Mouse (Mus musculus) ES-CJ7 (cell line): Measurements from ENCODE around the gene Tmem202.

Experiments used
- DNase-seq: peaks from one replicate; pipeline ENCODE4 v3.0.0; 2011; ENCODE audit warnings: low read depth, low spot score

Tmem202 gene

DNA sequence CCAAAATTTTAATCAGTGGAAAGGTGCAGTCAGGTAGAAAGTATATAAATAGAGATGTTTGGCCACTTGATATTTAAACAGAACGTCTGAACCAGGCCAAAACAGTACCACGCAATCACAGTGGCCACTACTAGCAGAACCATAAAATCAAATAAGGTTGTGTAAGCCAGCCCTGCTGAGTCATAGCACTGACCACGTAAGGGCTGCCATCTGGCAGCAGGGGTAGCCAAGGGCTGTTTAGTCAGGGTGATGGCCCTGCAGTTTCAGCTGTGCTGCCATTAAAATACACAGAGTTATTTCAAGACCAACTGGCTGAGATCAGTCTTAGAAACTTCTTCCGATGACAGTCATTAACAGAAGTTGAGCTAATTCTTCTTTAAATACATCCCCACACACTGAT is 5.8 kb downstream of the Tmem202 start:
- no peak for DNase-seq

DNA sequence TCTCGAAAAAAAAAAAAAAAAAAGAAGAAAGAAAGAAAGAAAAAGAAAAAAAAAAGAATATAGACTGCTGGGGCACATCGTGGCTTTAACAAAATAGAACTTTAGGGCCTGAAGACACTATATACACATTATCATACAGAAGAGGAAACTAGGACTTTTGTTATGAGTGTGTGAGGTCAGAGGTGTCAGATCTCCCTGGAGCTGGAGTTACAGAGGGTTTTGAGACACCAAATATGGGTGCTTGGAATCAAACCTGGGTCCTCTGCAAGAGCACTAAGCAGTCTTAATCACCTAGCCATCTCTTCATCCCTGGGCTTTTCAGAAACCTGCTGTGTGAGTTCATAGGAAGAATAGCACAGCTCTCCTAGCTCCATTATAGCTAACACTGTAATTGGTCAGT is 6.2 kb downstream of the Tmem202 start:
- DNase-seq, result no peak

DNA sequence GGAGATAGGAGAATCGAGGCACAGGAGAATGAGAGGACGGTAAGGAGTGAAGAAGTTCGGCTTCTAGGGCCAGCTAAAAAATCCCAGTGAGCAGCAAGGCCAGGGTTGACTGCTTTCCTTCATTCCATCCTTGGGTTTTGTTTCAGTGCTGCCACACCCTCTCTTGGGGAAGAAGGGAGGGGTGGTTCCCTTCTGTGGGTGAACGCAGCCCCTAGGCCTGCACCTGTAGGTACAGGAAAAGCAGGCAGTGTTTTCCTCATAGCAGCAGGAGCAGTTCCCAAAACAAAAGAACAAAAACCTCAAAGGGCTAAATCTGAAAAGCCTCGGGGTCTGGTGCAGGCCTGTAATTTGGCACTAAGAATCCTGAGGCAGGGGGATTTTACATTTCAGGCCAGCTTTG is 8.0 kb downstream of the Tmem202 start:
- peak; percentile 70 for DNase-seq

DNA sequence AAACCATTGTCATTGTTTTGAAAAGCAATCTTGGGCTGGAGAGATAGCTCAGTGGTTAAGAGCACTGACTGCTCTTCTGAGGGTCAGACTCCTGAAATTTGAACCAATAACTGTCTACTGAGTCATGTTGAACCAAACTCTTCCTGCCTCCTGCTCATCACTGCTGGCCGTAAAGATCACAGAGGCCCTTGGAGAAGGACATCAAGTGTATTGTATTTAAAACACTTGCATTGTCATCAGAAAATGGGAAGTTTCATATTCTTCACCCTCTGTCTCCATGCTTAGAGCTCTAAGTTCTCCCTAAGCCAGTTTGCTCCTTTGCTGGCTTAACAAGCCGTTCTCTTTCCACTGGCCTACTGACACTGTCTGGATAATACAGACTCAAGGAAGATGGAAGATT is 11.4 kb downstream of the Tmem202 start:
- DNase-seq, result no peak

DNA sequence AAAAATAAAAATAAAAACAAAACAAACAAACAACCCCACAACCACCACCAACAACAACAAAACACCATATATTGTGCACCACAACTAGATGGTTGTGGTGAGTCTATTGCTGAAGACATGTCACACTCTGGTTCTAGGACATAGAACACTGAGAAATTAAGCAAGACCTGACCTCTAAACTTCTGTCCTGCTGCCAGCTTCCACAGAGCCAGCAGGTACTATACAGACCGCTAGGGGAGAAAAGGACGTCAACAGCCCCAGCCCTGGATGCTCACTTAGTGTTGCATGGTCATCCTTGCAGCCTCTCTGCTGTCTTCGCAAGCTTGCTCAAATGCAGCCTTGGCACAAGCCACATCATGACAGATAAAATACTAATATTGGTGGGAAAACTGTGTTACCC is 12.1 kb downstream of the Tmem202 start:
- no peak for DNase-seq

DNA sequence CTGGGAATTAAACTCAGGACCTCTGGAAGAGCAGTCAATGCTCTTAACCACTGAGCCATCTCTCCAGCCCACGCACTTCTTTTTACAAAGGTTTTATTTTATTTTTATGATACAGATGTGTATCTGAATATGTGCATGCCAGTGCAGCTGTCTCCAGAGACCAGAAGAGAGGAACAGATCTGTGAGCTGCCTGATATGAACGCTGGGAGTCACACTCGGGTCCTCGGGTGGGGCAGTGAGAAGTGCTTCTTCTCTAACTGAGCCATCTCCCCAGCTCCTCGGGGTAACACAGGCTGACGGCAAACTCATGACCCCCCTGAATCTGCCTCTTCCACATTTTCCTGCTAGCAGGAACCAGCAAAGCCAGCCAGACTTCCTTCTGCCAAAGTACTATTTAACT is 12.9 kb downstream of the Tmem202 start:
- no peak for DNase-seq

DNA sequence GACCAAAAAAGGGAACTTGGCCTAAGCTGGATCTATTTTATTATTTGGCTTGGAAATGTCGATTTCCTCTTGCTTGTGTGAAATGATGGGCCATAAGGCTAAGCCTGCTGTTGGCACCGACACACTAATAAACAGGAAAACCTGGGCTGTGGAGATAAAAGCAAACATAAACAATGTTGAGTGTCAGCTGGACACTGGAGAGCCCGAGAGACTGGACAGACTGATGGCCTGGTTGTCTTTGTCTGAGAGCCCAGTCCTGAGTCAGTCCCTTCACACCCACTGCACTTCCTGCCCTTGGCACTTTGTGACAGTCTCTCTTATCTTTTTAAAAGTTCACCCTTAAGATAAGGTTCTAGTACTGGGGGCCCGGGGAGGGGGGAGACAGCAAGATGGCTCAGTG is 16.7 kb downstream of the Tmem202 start:
- no peak for DNase-seq

DNA sequence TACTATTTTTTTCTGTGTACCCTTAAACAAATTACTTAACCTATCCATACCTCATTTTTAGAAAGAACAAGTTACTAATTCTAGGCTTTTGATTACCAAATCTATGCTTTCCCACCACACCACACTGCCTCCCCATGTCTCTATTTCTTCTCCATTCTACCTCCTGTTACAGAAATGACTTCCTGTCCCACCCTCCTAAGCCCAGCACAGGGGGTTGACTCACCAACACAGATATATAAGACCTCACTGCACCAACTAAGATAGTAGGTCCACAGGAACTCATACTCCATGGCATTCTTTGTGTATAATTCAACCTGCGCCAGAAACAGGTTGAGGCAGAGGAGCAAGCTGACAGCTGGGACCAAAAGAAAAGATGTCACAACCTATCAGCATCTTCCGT is 20.3 kb downstream of the Tmem202 start:
- DNase-seq, result no peak

DNA sequence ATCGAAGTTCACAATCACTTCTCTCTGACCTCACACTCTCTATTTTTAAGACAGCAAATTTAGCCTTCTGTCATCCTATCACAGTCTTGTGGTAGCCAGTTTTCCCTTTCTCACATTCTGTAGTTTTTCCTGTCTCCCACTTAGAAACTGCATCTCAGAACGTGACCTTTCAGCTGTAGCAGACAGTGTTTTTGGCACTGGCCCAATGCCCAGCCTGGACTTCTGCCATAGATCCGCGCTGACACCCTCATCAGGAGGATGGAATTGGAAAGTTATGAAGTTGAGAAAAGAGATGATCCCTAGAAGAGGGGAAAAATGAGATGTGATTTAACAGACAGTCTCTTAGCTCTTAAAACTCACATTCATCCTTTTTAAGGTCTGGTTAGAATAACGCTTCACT is 20.7 kb downstream of the Tmem202 start:
- DNase-seq, result no peak

DNA sequence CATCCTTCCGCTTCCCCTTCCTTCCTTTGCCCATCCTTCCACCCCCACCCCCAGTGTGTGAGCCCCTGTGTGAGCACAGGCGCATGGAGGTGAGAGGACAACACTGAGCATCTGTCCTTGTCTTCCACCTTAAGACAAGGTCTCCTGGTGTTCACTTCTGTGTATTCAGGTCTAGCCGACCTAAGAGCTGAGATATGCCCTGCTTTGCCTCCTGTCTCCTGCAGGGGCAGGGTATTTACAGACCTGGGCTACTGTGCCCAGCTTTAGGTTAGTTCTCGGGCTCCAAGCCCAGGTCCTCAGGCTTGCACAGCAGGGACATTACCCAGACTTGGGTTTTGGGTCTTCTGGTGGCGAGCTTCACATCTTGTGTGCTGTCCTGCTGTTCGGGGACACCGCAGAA is 22.5 kb downstream of the Tmem202 start:
- peak; percentile 38 for DNase-seq

DNA sequence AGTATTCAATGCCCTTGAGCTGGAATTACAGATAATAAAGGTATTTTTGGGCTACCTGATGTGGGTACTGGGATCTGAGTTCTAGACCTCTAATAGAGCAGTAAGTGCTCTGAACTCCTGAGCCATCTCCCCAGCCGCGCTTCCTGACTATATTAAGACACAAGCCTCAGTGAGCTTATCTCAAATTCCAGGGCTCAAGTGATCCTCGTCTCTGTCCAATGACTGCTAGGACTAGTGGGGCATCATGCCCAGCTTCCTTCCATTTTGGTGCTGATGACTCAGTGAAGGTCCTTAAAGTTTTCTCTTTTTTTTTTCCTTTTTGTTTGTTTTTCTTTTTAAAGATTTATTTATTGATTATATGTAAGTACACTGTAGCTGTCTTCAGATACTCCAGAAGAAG is 24.6 kb downstream of the Tmem202 start:
- DNase-seq, result no peak

DNA sequence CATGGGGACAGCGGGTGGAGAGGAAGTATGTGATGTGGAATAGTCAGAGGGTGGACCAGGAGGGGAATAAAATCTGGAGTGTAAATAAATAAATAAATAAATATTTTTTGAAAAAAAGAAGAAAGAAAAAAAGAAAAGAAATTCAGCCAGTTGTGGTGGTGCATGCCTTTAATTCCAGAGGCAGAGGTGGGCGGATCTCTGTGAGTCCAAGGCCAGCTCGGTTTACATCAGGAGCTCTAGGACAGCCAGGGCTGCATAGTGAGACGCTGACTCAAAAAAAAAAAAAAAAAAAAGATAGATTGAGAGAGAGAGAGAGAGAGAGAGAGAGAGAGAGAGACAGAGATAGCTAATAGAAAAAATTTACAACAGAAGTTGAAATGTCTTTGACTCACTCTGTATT is 27.3 kb downstream of the Tmem202 start:
- no peak for DNase-seq

DNA sequence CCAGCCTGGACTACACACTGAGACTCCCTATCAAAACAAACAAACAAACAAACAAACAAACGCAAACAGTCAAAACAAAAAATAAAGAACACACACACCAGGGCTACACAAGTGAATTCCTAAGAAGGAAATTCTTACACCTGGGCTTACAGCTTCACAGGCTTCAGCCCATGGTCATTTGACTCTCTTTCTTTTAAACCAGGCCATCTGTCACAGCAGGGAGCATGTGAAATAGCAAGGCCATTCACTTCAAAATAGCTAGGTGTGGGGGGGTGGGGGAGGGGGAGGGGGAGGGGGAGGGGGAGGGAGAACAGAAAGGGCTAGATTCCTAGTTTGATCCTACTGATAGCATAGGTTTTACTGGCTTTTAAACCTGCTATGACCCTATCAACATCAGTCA is 31.5 kb downstream of the Tmem202 start:
- peak; percentile 56 for DNase-seq

DNA sequence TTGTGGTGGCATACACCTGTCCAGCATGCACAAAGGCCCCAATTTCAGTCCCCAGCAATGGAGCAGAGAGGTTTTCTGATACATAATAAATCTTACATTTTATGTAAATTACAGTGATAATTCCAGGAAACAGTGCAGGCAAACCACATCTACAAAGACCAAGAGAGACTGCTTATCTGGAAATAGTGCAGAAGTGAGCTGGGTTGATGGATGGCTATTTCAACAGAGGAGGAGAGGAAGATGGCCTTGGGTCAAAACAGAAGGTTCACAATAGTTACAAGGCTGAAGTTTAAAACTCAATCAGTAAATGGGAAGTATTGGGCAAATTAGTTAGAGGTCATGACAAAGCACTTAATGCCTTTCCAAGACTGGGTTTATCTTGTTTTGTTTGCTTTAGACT is 52.3 kb downstream of the Tmem202 start:
- no peak for DNase-seq

DNA sequence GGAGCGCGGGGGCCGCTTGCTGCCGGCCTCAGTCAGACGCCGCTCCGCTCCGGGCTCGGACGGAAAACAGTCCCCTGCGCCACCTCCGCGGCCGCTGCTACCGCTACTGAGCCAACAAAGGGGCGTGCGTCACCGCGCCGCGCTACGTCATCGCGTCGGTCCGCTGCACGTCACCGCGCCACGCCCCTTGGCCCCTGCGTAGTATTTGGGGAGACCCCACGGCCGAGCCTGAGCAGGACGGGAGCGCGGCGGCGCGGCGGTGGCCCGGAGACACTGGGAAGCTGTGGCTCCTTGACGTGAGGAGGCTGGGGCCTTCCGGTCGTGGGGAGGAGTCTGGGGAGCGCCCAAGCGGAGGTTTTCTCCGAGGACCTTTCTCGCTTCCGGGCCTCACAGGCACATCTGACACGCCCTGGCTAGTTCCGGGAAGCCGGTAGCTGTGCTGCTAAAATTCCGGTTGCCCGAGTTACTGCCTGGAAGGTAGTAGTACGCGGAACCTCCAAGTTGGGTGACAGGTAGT is 53.0 kb downstream of the Tmem202 start, which contains the start of gene Arih1:
TSS of gene Arih1 (minus strand) at position 70 of the 517 bp plus-strand sequence.
- DNase-seq, result peak; percentile 98

DNA sequence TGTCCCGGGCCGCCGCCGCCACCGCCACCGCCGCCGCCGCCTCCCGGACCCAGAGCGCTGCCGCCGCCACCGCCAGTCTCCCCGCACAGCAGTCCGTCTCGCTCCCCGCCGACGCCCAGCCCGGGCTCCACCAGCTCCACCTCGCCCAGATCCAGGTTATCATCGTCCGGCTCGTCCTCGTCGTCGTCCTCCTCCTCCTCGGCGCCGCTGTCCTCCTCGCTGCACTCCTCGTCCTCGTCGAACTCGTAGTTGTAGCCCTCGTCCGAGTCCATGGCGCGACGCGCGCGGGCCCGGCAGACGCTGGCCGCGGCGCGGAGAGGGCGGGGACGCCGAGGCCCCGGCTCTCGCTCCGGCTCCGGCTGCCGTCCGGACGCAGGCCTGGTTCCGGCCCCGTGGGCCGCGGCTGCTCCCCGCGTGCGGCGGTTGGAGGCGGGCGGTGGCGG is 53.5 kb downstream of the Tmem202 start:
- no peak for DNase-seq

DNA sequence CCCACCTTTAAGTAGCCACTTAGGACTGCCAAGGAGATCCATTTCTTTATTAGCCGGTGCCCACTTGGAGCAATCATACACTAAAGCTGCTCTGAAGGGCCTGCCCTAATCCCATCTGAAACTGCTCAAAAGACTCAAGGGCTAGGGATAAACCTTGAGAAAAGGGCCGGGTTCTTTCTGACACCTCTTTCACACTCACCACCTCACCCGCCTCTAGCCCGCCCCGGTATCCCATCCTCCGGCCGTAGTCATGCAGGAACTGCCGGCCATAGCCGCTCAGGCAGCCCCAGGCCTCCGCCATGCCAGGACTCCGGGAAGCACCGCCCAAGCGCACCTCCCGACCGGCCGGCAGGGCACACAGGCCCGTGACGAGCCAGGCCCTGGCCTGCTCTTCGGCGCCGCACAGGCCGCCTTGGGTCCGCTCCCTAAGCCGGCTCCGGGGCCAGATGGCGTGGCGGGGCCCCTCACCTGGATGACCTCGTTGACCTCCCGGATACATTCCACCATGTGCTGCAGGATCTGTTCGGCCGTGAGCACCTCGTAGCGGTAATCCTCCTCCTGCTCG is 54.1 kb downstream of the Tmem202 start:
- peak; percentile 30 for DNase-seq

DNA sequence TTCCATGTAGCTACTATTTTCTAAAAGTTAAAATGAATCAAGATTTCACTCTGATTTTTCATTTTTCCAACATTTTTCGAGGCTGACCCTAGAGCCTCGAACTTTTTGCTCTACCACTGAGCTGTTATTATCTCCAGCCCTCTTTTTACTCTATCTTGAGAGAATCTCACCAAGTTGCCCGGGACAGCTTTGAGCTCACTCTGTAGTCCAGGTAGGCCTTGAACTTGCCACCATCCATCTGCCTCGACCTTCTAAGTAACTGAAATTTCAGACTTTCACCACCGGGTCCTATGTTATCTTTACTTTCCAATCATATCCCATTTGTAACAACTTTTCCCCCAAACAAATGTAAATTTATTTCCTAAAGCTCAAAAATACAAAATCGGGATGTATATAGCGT is 54.9 kb downstream of the Tmem202 start:
- DNase-seq, result no peak

DNA sequence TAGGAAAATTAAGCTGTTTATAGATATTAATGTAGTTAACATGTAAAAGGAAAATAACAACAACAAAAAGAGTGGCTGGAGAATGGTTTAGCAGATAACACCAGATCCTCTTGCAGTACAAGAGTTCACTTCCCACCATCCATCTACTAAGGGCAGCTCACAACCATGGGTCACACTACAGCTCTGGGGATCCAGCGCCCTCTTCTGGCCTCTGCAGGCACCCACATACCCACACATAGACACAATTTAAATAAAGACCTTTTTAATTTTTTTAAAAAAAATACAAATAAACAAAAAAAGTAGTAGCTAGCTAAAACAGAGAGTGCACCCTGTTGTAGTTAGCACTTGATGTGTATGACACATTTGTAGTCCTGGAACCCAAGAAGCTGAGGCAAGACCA is 57.2 kb downstream of the Tmem202 start:
- DNase-seq, result peak; percentile 79

DNA sequence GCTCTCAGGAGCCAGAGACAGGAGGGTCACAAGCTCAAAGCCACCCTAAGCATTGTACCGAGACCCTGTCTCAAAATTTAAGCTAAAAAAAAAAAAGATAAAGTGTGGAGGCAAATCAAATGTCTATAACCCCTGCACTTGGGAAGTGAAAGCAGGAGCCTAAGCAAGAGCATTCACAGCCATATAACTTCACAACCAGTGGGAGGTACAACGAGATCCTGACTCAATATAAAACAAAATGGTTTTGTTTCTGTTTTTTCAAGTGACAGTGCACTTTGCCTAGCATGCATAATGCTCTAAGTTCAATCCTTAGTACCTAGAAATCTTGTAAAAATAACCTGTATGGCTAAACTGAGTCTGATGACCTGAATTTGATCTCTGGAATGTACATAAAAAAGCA is 63.0 kb downstream of the Tmem202 start:
- no peak for DNase-seq

DNA sequence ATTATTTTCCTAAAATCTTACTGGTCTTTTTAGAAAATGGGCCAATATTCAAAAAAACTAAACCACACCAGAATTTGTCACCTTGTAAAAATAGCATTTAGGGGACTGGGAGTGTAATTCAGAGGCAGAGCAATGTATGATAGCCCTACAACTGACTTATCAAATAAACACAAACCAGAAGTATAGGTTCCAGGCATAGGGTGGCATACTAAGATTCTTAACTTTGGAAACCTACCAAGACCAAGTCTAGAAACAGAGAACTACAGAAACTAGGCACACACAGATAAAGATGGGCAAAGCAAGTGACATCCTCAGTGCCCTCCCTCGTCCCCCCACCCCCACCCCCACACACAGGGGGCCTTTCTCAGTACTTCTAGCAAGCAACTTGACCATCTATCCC is 64.8 kb downstream of the Tmem202 start:
- no peak for DNase-seq

DNA sequence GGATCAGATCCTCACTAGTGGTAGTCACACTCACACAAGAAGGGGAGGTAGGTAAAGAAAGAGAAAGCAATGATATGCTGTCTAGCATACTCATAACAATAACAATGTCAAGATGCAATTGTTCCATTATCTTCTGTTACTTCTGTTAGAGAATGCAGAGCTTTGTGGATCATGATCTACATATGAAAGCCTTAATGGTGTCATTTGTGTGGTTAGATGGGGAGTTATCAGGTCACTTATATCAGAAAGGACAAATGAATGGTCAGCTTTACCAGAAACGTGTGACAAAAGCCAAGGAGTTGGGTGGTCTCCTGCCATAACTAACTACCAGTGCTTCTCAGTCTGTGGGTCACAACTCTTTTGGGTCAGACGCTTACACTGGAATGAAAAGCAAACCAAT is 66.5 kb downstream of the Tmem202 start:
- DNase-seq, result peak; percentile 69

DNA sequence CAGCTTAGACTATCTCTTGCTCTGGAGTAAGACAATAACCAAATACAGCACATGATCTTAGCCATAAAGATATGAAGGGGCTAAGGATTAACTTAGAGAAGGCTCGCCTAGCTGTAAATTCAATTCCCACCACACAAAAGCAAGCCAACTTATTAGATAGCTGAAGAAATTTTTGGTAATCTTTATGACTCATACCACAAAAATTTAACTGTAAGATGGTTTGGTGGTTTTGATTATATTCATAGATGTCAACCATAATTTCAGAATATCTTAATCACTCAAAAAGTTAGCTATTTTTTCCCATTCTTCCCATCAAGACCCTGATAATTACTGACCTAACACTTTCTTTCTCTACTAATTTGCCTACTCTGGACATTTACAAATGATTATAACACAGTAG is 70.2 kb downstream of the Tmem202 start:
- no peak for DNase-seq
